Mouse (Mus musculus) erythroblast, embryonic 14.5 days (primary cell): ENCODE results near the gene Megf6.

Source experiments
- GATA1 ChIP-seq: IDR thresholded peaks from 2 replicates; pipeline ENCODE4 v1.6.1; 2012; ENCODE audit warnings: low read length, inconsistent platforms, mixed read lengths
- TAL1 ChIP-seq: IDR thresholded peaks from 3 replicates; pipeline ENCODE4 v1.6.1; 2012; ENCODE audit warnings: low read length, inconsistent platforms, mixed read lengths

DNA sequence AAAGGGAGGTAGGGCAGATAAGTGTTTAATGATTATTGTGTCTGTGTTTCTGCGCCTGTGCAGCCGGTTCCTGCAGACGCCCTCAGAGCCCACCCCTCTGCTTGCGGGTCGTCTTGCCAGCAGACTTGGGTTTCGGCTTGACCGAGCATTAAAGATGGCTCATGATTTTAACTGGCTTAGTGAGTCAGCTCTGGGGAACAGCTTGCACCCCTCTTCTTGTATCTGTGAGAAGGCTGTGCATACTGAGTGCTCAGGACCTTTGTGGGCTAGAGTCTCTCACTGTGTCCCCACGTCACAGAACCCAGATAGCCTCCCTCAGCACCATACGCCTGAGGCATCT, 54.4 kb downstream of the Megf6 start:
- TF ChIP-seq GATA1 (no peak), TAL1 (no peak)
